Mouse (Mus musculus) ES-CJ7 (cell line): ENCODE results near the gene Sh2d1b2.

Experiments
- DNase-seq: peaks from one replicate; pipeline ENCODE4 v3.0.0; 2011; ENCODE audit warnings: low read depth, low spot score

The Sh2d1b2 gene

GRCm38 (mm10) chr1:170277016-170277415 is 44.5 kb downstream of the Sh2d1b2 start, which contains the start of gene Sh2d1b1:
Sh2d1b1 (plus strand) TSS chr1:170277320.
- DNase-seq = no peak

GRCm38 (mm10) chr1:170282415-170283129 is 50.0 kb downstream of the Sh2d1b2 start:
- no peak for DNase-seq

- peak; percentile 48 for DNase-seq
Observed at GRCm38 (mm10) chr1:170292239-170292951, 59.8 kb downstream of the Sh2d1b2 start.

DNA sequence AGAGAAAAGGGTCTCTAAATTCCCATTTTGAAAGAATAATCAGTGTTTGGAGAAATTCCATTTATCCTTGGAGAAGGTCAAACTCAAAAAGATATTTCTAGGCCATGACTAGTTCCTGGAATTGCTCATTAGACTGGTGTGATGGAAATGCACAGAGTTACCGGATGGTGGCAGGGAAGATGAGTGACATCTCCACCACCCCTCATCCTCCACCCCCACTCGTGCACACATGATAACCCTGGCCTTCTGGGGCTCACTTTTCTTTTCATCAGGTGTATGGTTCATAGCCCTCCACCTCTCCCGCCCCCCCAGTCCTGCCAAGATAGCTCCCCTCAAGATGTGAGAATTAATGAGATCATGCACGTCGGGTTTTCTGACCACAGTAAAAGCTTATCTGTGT is 60.7 kb downstream of the Sh2d1b2 start:
- no peak for DNase-seq

- DNase-seq = no peak
Observed at GRCm38 (mm10) chr1:170294786-170295570, 62.4 kb downstream of the Sh2d1b2 start.

- DNase-seq = no peak
Observed at GRCm38 (mm10) chr1:170299496-170299895, 66.9 kb downstream of the Sh2d1b2 start.

DNA sequence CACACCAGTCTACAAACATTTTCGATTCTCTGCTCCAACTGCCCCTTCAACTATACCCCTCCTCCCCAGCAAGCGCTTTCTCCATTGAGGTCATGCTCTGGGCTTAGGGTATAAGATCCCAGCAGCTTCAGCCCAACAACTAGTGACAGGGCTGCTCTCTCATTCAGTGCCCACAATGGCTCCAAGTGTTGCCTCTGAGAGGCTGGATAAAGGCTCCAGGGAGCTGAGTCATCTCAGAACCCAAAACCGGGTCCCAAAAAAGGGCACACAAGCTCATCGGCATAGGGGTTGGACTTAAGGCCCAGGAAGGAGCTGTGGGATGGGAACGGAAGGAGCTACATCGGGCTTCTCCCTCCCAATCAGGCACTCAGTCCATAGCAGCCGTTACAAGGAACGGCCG is 69.1 kb downstream of the Sh2d1b2 start:
- no peak for DNase-seq

- no peak for DNase-seq
Observed at GRCm38 (mm10) chr1:170302456-170302855, 69.9 kb downstream of the Sh2d1b2 start.

DNA sequence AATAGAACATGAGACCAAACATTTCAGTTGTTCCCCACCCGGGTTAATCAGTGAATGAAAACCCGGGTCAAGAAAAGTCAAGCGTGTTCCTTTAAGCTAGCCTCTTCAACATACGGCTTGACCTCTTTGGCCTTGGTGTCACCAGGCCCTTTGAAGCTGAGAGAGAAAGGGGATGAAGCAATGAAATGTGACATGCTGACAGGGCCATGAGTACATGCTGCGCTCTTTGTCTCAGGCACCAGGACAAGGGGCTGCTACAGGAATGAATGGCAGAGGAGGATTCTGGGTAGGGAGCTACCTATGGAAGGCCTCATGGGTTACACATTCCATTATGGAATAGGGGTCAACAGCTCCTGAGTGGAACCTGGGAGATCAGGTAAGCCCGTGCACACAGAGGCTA is 70.6 kb downstream of the Sh2d1b2 start:
- no peak for DNase-seq
